Mouse (Mus musculus) ovary, postnatal 10 days (tissue): Measurements from ENCODE around the gene Snx30.

Experiments used
- DNase-seq: peaks from one replicate; pipeline ENCODE4 v3.0.0; 2022; ENCODE audit warnings: low spot score

Gene Snx30

GRCm38 (mm10) chr4:59794116-59794515 is 11.5 kb upstream of the Snx30 start:
- no peak for DNase-seq

GRCm38 (mm10) chr4:59795788-59796455 is 9.7 kb upstream of the Snx30 start:
- no peak for DNase-seq

GRCm38 (mm10) chr4:59800181-59800580 is 5.5 kb upstream of the Snx30 start:
- no peak for DNase-seq

GRCm38 (mm10) chr4:59801489-59801888 is 4.2 kb upstream of the Snx30 start, which contains the start of gene Inip:
Gene Inip, minus strand, starts transcription at chr4:59801589.
- DNase-seq: no peak

- no peak for DNase-seq
Measured at GRCm38 (mm10) chr4:59802107-59802506, 3.5 kb upstream of the Snx30 start.

GRCm38 (mm10) chr4:59802792-59803191 is 2.8 kb upstream of the Snx30 start:
- DNase-seq: no peak

GRCm38 (mm10) chr4:59803358-59803757 is 2.3 kb upstream of the Snx30 start:
- no peak for DNase-seq

- DNase-seq: no peak
Measured at GRCm38 (mm10) chr4:59804754-59805153, 886 bp upstream of the Snx30 start.

- no peak for DNase-seq
Measured at GRCm38 (mm10) chr4:59805968-59806878, 583 bp downstream of the Snx30 start.

GRCm38 (mm10) chr4:59806879-59807195 is 1.2 kb downstream of the Snx30 start:
- DNase-seq: no peak

- no peak for DNase-seq
Measured at GRCm38 (mm10) chr4:59807521-59807920, 1.9 kb downstream of the Snx30 start.

GRCm38 (mm10) chr4:59808396-59808795 is 2.8 kb downstream of the Snx30 start:
- no peak for DNase-seq

- DNase-seq: no peak
Measured at GRCm38 (mm10) chr4:59814094-59814493, 8.5 kb downstream of the Snx30 start.

GRCm38 (mm10) chr4:59815121-59815810 is 9.6 kb downstream of the Snx30 start:
- no peak for DNase-seq

GRCm38 (mm10) chr4:59816016-59816415 is 10.4 kb downstream of the Snx30 start:
- DNase-seq: no peak

GRCm38 (mm10) chr4:59816477-59816876 is 10.8 kb downstream of the Snx30 start:
- DNase-seq: no peak

- no peak for DNase-seq
Measured at GRCm38 (mm10) chr4:59817790-59818189, 12.2 kb downstream of the Snx30 start.

GRCm38 (mm10) chr4:59818498-59818897 is 12.9 kb downstream of the Snx30 start:
- DNase-seq: no peak

GRCm38 (mm10) chr4:59819054-59819472 is 13.4 kb downstream of the Snx30 start:
- DNase-seq: no peak

- no peak for DNase-seq
Measured at GRCm38 (mm10) chr4:59819477-59820022, 13.9 kb downstream of the Snx30 start.

GRCm38 (mm10) chr4:59821516-59821915 is 15.9 kb downstream of the Snx30 start:
- no peak for DNase-seq

- no peak for DNase-seq
Measured at GRCm38 (mm10) chr4:59822119-59822518, 16.5 kb downstream of the Snx30 start.
